Mouse (Mus musculus) heart, embryonic 15.5 days (tissue): ENCODE data around the gene Bcl11b. TPM values are rescaled to one million over a fixed set of nuclear protein-coding genes. Genes with fewer than 3 reads are reported as not detected.

Experiments
- ATAC-seq: fragments of 200-750 bp; cut with Nextera tagmentation; replicated peaks from 2 replicates; pipeline ENCODE4 v1.8.0; 2017; ENCODE audit warnings: low read depth, moderate TSS enrichment; ENCODE audit not compliant: insufficient number of reproducible peaks, insufficient read depth, low FRiP score
- H3K27ac ChIP-seq: fragments of 300-500 bp; sonication (generic); 2 replicates; pipeline ENCODE4 v1.5.1; 2015; ENCODE audit warnings: mild to moderate bottlenecking, inconsistent platforms
- H3K27me3 ChIP-seq: fragments of 300-500 bp; sonication (generic); 2 replicates; pipeline ENCODE4 v1.6.1; 2015; ENCODE audit warnings: inconsistent platforms
- H3K36me3 ChIP-seq: fragments of 300-500 bp; sonication (generic); 2 replicates; pipeline ENCODE4 v1.6.1; 2015; ENCODE audit warnings: mild to moderate bottlenecking, inconsistent platforms
- H3K4me1 ChIP-seq: fragments of 300-500 bp; sonication (generic); replicated peaks from 2 replicates; pipeline ENCODE4 v1.6.1; 2015; ENCODE audit warnings: inconsistent platforms
- H3K4me2 ChIP-seq: fragments of 300-500 bp; sonication (generic); 2 replicates; pipeline ENCODE4 v1.6.1; 2015; ENCODE audit warnings: inconsistent platforms, mild to moderate bottlenecking, moderate library complexity
- H3K4me3 ChIP-seq: fragments of 300-500 bp; sonication (generic); 2 replicates; pipeline ENCODE4 v1.5.1; 2015; ENCODE audit warnings: mild to moderate bottlenecking, inconsistent platforms
- H3K9ac ChIP-seq: fragments of 300-500 bp; sonication (generic); 2 replicates; pipeline ENCODE4 v1.6.1; 2015; ENCODE audit warnings: mild to moderate bottlenecking, inconsistent platforms
- H3K9me3 ChIP-seq: fragments of 300-500 bp; sonication (generic); replicated peaks from 2 replicates; pipeline ENCODE4 v1.6.1; 2016; ENCODE audit warnings: inconsistent platforms
- WGBS: fragments of 180-500 bp; shearing (Covaris S2); methylation state at CpG from one replicate; pipeline ENCODE4 v1.1.7; 2015; ENCODE audit warnings: mixed read lengths; 5-methylcytosine and 5-hydroxymethylcytosine counted together
- polyA plus RNA-seq: library from polyadenylated mRNA; unstranded; fragments of >200 nt; fragmentation: Nextera tagmentation; extraction: Ambion mirVana; gene quantifications from 2 replicates; pipeline ENCODE4 v1.2.1, GENCODE M21; 2015

Gene Bcl11b
- polyA plus RNA-seq, 1 experiment from 2014 or later = 4.6 TPM

DNA sequence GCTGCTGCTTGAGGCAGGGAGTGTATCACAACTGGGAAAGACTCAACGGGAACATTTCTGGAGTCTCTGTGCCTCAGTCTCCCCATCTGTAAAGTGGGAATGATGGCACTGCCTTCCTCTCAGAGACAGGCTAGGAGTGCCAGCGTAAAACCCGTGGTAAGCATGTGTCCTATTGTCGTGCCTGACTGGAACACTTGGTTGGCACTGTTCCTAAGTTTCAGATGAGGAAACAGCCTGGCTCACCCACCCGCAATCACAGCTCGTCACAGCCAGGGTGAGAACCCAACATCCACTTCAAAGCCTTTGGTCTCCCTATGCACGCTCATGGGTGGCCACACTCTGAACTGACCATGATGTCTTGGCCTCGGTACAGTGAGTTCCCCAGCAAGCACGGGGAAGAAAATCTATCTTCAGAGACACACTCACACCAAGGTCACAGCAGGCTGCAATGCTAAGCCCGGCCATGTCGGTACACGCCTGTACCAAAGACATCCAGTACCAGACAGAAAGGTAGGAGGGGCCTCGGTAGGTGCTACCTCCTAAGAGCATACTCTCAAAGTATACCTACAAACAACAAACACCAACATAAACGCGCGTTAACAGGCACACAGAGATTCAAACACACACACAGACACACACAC, 50.2 kb downstream of the Bcl11b start:
- no peak for ATAC-seq
- H3K9ac ChIP-seq = no peak overlapping the region
- WGBS = 82% methylated on average over 16 of the region's 16 CpGs
- peak overlapping the region; percentile 37; the same call in 1 of the 2 replicates for H3K4me2 ChIP-seq
- H3K36me3 ChIP-seq = no peaks in the 10 kb centered on the region
- no peaks in the 10 kb centered on the region for H3K9me3 ChIP-seq
- H3K4me1 ChIP-seq = peaks cover 19% of the 10 kb centered on the region; the same call in 1 of the 2 replicates
- no peaks in the 10 kb centered on the region for H3K27me3 ChIP-seq
- no peak overlapping the region for H3K4me3 ChIP-seq
- H3K27ac ChIP-seq = no peak overlapping the region

DNA sequence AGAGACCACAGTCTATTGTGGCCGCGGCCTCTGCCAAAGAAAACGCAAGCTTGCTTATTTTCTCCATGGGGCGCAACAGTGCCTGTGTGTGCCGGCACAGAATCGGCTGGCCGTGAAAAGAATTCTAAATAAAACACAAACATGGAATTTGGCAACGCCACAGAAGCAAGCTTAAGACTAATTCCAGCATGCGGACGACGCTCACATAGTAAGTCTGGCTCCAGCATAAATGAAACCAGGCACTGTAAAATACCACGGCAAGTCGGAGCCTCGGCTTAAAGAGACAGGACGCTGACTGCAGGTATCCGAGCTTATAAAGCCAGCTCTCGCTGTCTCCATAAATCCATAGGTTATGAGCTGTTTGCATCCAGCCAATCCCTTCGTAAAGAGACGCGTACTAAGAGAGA, 51.1 kb downstream of the Bcl11b start:
- Histone ChIP-seq H3K27me3 (no peaks in the 10 kb centered on the region), H3K36me3 (no peaks in the 10 kb centered on the region), H3K4me3 (peak overlapping the region; percentile 12; the same call in 1 of the 2 replicates), H3K9me3 (no peaks in the 10 kb centered on the region), H3K4me1 (peaks cover 19% of the 10 kb centered on the region; the same call in 1 of the 2 replicates), H3K27ac (no peak overlapping the region), H3K4me2 (peak overlapping the region; percentile 37), H3K9ac (no peak overlapping the region)
- ATAC-seq = no peak
- WGBS = 48% methylated on average over 20 of the region's 20 CpGs

DNA sequence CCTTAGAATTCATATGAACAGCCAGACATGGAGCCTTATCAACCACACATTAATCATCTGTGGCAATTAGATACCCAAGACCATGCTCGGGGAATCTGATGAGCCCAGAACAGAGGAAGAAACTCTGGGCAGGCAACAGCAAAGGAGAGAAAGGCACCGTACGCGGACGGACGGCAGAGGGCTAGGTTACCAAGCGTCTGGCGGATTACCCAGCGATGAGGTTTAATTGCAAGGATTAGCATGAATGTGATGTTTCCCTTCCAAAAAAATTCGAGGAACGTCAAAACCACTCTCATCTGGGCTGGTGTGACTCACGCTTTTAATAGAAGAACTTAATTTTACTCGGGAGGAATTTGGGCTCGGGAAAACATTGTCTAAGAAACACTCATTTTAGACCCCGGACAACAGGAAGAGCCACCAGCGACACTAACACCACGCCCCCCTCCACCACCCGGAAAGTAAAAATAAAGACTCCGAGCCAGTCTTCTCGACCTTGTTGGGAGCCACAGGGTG, 52.7 kb downstream of the Bcl11b start:
- Histone ChIP-seq H3K9ac (no peak overlapping the region), H3K4me2 (peak overlapping the region; percentile 9; the same call in 1 of the 2 replicates), H3K4me3 (no peak overlapping the region), H3K4me1 (peaks cover 19% of the 10 kb centered on the region; the same call in 1 of the 2 replicates), H3K27ac (no peak overlapping the region), H3K27me3 (no peaks in the 10 kb centered on the region), H3K9me3 (no peaks in the 10 kb centered on the region), H3K36me3 (no peaks in the 10 kb centered on the region)
- 53% methylated on average over 20 of the region's 20 CpGs for WGBS
- no peak for ATAC-seq

DNA sequence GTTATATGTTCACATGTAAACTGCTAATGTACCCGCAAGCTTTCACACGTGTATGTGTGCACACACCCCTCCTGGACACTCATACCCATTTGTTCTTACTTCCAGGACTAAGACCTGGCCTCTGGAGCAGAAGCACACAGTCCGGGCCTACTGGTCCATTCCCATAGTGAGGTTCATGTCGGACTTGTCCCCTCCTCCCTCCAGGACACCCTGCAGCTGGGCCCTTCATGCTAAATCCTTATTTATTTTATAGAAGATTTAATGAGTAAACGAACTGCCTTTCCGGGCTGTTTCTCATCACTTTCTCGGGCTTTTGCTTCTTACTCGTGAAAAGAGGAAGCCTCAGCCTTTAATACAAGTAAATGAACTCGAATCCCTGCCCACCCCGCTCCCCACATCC, 54.0 kb downstream of the Bcl11b start:
- Histone ChIP-seq H3K27me3 (no peaks in the 10 kb centered on the region), H3K36me3 (no peaks in the 10 kb centered on the region), H3K9me3 (no peaks in the 10 kb centered on the region), H3K4me2 (no peak overlapping the region), H3K9ac (no peak overlapping the region), H3K27ac (no peak overlapping the region), H3K4me1 (peaks cover 19% of the 10 kb centered on the region; the same call in 1 of the 2 replicates), H3K4me3 (no peak overlapping the region)
- ATAC-seq = no peak
- 83% methylated on average over 10 of the region's 10 CpGs for WGBS

GRCm38 (mm10) chr12:107942100-107942499, 61.3 kb downstream of the Bcl11b start:
- Histone ChIP-seq H3K4me2 (no peak overlapping the region), H3K9me3 (no peaks in the 10 kb centered on the region), H3K4me3 (no peak overlapping the region), H3K27ac (no peak overlapping the region; the same call in 1 of the 2 replicates), H3K27me3 (no peaks in the 10 kb centered on the region), H3K36me3 (no peaks in the 10 kb centered on the region), H3K9ac (no peak overlapping the region), H3K4me1 (peaks cover 11% of the 10 kb centered on the region)
- WGBS = 25% methylated on average over 7 of the region's 7 CpGs
- ATAC-seq = peak; percentile 44; the same call in 1 of the 2 replicates

- 85% methylated on average over 9 of the region's 9 CpGs for WGBS
- no peak overlapping the region for H3K4me2 ChIP-seq
- peaks cover 11% of the 10 kb centered on the region for H3K4me1 ChIP-seq
- H3K27ac ChIP-seq = no peak overlapping the region
- no peaks in the 10 kb centered on the region for H3K9me3 ChIP-seq
- H3K4me3 ChIP-seq = no peak overlapping the region
- H3K36me3 ChIP-seq = no peaks in the 10 kb centered on the region
- no peak for ATAC-seq
- no peaks in the 10 kb centered on the region; the same call in 1 of the 2 replicates for H3K27me3 ChIP-seq
- no peak overlapping the region for H3K9ac ChIP-seq
These were observed 62.6 kb downstream of the Bcl11b start for GRCm38 (mm10) chr12:107940774-107941173.

- Histone ChIP-seq H3K36me3 (no peaks in the 10 kb centered on the region), H3K27me3 (peaks cover 3% of the 10 kb centered on the region; the same call in 1 of the 2 replicates), H3K9me3 (no peaks in the 10 kb centered on the region), H3K4me2 (no peak overlapping the region), H3K9ac (no peak overlapping the region), H3K4me1 (peaks cover 19% of the 10 kb centered on the region), H3K4me3 (no peak overlapping the region), H3K27ac (no peak overlapping the region)
- WGBS = 63% methylated on average over 4 of the region's 4 CpGs
- ATAC-seq = no peak
These were observed 64.2 kb downstream of the Bcl11b start for GRCm38 (mm10) chr12:107939177-107939576.

DNA sequence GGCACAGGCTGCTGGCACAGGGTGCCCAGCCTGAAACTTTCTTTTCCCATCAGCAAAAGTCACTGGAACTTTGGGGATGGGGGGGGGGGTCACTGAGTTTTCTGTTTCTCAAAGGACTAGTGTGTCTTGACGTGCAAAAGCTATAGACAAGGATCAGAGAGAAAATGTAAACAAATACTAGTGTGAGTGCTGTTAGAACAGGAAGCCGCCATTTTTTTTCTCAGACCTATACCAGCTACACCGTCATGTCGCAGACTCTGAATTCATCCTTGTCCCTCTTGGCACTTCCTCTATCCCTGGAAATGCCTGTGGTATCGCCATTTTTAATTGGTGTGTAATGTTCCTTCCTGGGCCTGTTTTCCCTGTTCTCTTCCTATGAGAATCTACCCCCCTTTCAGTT, 66.4 kb downstream of the Bcl11b start:
- Histone ChIP-seq H3K9ac (no peak overlapping the region), H3K27me3 (peaks cover 3% of the 10 kb centered on the region; the same call in 1 of the 2 replicates), H3K27ac (no peak overlapping the region), H3K4me1 (peaks cover 18% of the 10 kb centered on the region), H3K36me3 (no peaks in the 10 kb centered on the region), H3K4me2 (no peak overlapping the region), H3K9me3 (no peaks in the 10 kb centered on the region), H3K4me3 (no peak overlapping the region)
- WGBS = 79% methylated on average over 5 of the region's 5 CpGs
- ATAC-seq = no peak

DNA sequence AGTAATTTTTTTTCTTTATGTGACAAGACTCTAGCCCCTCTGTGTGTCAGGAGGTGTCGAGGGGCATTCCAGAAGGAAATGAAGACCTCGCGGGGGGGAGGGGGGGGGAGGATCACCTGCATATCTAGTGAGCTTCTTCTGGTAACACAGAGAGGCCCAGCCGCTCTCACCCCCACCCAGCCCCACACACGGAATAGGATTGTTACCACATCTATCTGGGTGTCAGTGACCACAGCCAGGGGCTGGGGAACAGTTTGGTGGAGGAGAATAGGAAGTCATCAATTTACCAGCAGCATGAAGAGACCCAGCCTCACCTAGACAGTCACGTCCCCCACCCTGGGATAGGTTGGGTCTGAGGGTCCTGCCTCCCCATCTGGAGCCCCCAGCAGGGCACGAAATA, 67.0 kb downstream of the Bcl11b start:
- Histone ChIP-seq H3K4me2 (no peak overlapping the region), H3K36me3 (no peaks in the 10 kb centered on the region), H3K4me1 (peaks cover 18% of the 10 kb centered on the region), H3K9me3 (no peaks in the 10 kb centered on the region), H3K4me3 (no peak overlapping the region), H3K9ac (no peak overlapping the region), H3K27ac (no peak overlapping the region), H3K27me3 (peaks cover 3% of the 10 kb centered on the region; the same call in 1 of the 2 replicates)
- whole genome bisulfite sequencing = 75% methylated on average over 7 of the region's 7 CpGs
- no peak for ATAC-seq

- H3K9me3 ChIP-seq = no peaks in the 10 kb centered on the region
- H3K36me3 ChIP-seq = no peaks in the 10 kb centered on the region
- no peak overlapping the region for H3K9ac ChIP-seq
- H3K4me3 ChIP-seq = no peak overlapping the region
- ATAC-seq = no peak
- no peak overlapping the region for H3K4me2 ChIP-seq
- 60% methylated on average over 18 of the region's 19 CpGs for WGBS
- peaks cover 3% of the 10 kb centered on the region; the same call in 1 of the 2 replicates for H3K27me3 ChIP-seq
- no peak overlapping the region for H3K27ac ChIP-seq
- peaks cover 28% of the 10 kb centered on the region for H3K4me1 ChIP-seq
These were observed 68.5 kb downstream of the Bcl11b start for GRCm38 (mm10) chr12:107934831-107935437.

GRCm38 (mm10) chr12:107932140-107932539, 71.3 kb downstream of the Bcl11b start:
- Histone ChIP-seq H3K4me1 (peaks cover 54% of the 10 kb centered on the region), H3K4me3 (no peak overlapping the region), H3K4me2 (no peak overlapping the region), H3K36me3 (no peaks in the 10 kb centered on the region), H3K27ac (no peak overlapping the region), H3K9me3 (no peaks in the 10 kb centered on the region), H3K9ac (no peak overlapping the region), H3K27me3 (peaks cover 3% of the 10 kb centered on the region; the same call in 1 of the 2 replicates)
- no peak for ATAC-seq
- 74% methylated on average over 12 of the region's 12 CpGs for WGBS
